Mouse (Mus musculus) heart, postnatal 0 days (tissue): ENCODE measurements around the gene Arl13a. TPM values are rescaled to one million over a fixed set of nuclear protein-coding genes. Genes with fewer than 3 reads are reported as not detected.

Experiments
- ATAC-seq: fragments of 200-750 bp; cut with Nextera tagmentation; 2 replicates; pipeline ENCODE4 v1.8.0; 2017; ENCODE audit warnings: low read depth, moderate number of reproducible peaks, moderate library complexity; ENCODE audit not compliant: insufficient read depth
- DNase-seq: peaks from one replicate; pipeline ENCODE4 v3.0.0-alpha.2; 2016; ENCODE audit warnings: low spot score
- H3K27ac ChIP-seq: fragments of 300-500 bp; sonication (generic); 2 replicates; pipeline ENCODE4 v1.5.1; 2014; ENCODE audit warnings: low read depth, mild to moderate bottlenecking
- H3K27me3 ChIP-seq: fragments of 300-500 bp; sonication (generic); 2 replicates; pipeline ENCODE4 v1.6.1; 2014; ENCODE audit warnings: low read length, mixed read lengths; ENCODE audit not compliant: control insufficient read depth, insufficient read depth
- H3K36me3 ChIP-seq: fragments of 300-500 bp; sonication (generic); replicated peaks from 2 replicates; pipeline ENCODE4 v1.6.1; 2014; ENCODE audit warnings: low read length, mixed read lengths; ENCODE audit not compliant: control insufficient read depth, insufficient read depth
- H3K4me1 ChIP-seq: fragments of 300-500 bp; sonication (generic); 2 replicates; pipeline ENCODE4 v1.6.1; 2014; ENCODE audit warnings: antibody characterized with exemption; ENCODE audit not compliant: control insufficient read depth, insufficient read depth
- H3K4me2 ChIP-seq: fragments of 300-500 bp; sonication (generic); 2 replicates; pipeline ENCODE4 v1.6.1; 2014; ENCODE audit warnings: low read depth, mild to moderate bottlenecking, low read length, moderate library complexity
- H3K4me3 ChIP-seq: fragments of 300-500 bp; sonication (generic); 2 replicates; pipeline ENCODE4 v1.5.1; 2014; ENCODE audit warnings: low read depth, low read length
- H3K9ac ChIP-seq: fragments of 300-500 bp; sonication (generic); replicated peaks from 2 replicates; pipeline ENCODE4 v1.6.1; 2014; ENCODE audit warnings: low read depth, low read length, mixed read lengths
- H3K9me3 ChIP-seq: fragments of 300-500 bp; sonication (generic); replicated peaks from 2 replicates; pipeline ENCODE4 v1.6.1; 2016; ENCODE audit warnings: low read length; ENCODE audit not compliant: control insufficient read depth
- CTCF ChIP-seq: IDR thresholded peaks from 2 replicates; pipeline ENCODE4 v1.5.1; 2016; ENCODE audit warnings: antibody characterized with exemption, control low read depth, low read depth
- EP300 ChIP-seq: IDR thresholded peaks from 2 replicates; pipeline ENCODE4 v1.6.1; 2016; ENCODE audit warnings: antibody characterized with exemption, low read depth
- WGBS: fragments of 180-500 bp; shearing (Covaris S2); extraction: QIAGEN DNeasy Blood & Tissue Kit; methylation state at CpG from one replicate; pipeline ENCODE4 v1.1.7; 2014; 5-methylcytosine and 5-hydroxymethylcytosine counted together
- polyA plus RNA-seq: library from polyadenylated mRNA; unstranded; fragments of >200 nt; fragmentation: Nextera tagmentation; extraction: Ambion mirVana; gene quantifications from 2 replicates; pipeline ENCODE4 v1.2.1, GENCODE M21; 2015
- total RNA-seq: library from RNA; depleted of rRNA; stranded (reverse); fragments of >200 nt; gene quantifications from 2 replicates; pipeline ENCODE4 v1.2.3, GENCODE M21; 2014; ENCODE audit warnings: low replicate concordance

Gene Arl13a
- total and polyA plus RNA-seq, 2 experiments from 2014 or later = not detected

DNA sequence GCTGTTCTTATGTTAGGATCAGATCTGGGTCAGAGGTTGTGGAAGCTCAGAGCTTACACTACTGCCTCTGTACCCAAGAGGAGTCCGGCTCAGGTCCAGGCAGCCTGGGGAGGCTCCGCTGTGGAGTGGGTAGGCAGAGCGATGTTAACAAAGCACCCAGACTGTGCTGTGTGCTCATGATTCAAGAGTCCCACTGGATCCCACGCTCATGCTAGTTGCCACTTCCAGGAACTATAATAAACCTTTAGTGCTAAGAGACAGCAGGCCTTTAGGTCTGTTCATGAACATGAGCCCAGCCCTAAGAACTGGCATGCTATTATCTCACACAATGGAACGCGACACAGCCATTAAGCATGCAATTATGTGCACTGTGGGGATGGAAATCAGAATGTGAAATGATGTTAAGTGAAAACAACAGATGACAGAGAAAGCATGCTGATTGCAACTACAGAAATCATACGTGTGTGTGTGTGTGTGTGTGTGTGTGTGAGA is 23.9 kb downstream of the Arl13a start:
- no peak for DNase-seq
- Histone ChIP-seq H3K36me3 (no peaks in the 10 kb centered on the region), H3K27ac (no peak overlapping the region), H3K4me3 (no peak overlapping the region), H3K27me3 (no peaks in the 10 kb centered on the region), H3K4me2 (no peak overlapping the region), H3K9ac (no peak overlapping the region), H3K4me1 (no peaks in the 10 kb centered on the region), H3K9me3 (no peaks in the 10 kb centered on the region)
- WGBS = 84% methylated on average over 7 of the region's 7 CpGs
- no peak for ATAC-seq
- TF ChIP-seq EP300 (no peak), CTCF (no peak)

GRCm38 (mm10) chrX:134218161-134218560 is 30.9 kb downstream of the Arl13a start:
- 61% methylated on average over 4 of the region's 4 CpGs for WGBS
- TF ChIP-seq CTCF = no peak
- no peak for TF ChIP-seq EP300
- no peak for ATAC-seq

DNA sequence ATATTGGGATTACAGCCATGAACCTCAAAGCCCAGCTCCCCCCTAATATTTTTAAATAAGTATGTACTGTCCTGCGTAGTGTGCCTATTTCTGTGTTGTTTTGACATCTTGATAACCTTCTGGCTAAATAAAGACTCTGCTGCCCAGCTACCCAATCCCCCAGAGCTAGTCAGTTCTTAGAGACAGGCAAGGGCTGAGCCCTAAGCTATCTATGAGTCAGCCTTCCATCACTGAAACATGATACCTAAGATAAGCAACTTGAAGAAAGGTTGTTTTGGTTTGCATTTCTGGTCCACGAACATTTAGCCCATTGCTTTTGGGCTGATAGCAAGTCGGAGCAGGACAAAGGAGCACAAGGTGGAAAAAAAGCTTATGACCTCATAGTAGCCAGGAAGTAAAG is 33.3 kb downstream of the Arl13a start:
- ATAC-seq = no peak
- no peak for TF ChIP-seq CTCF

More at GRCm38 (mm10) chrX:134218161-134218560, 30.9 kb downstream of the Arl13a start:
- no peak overlapping the region for H3K27ac ChIP-seq
- H3K4me2 ChIP-seq = no peak overlapping the region
- no peaks in the 10 kb centered on the region for H3K9me3 ChIP-seq
- no peaks in the 10 kb centered on the region for H3K27me3 ChIP-seq
- no peak for DNase-seq
- 0 out of 2 replicates have a peak, but pooled peaks cover 6% of the 10 kb centered on the region for H3K36me3 ChIP-seq
- no peak overlapping the region for H3K9ac ChIP-seq
- H3K4me3 ChIP-seq = no peak overlapping the region
- H3K4me1 ChIP-seq = no peaks in the 10 kb centered on the region

GRCm38 (mm10) chrX:134221856-134222255 is 34.6 kb downstream of the Arl13a start, which contains the start of gene Nox1:
Nox1 (minus strand) TSS chrX:134221956.
- ATAC-seq (no peak), DNase-seq (no peak)
- no peak within 1 kb of the TSS for H3K4me3 ChIP-seq
- WGBS = 63% methylated on average over 4 of the region's 4 CpGs
- no peaks in the 10 kb centered on the region for H3K27me3 ChIP-seq
- peaks cover 24% of the 10 kb centered on the region; the same call in 1 of the 2 replicates for H3K36me3 ChIP-seq
- H3K9ac ChIP-seq = no peak within 1 kb of the TSS
- H3K4me1 ChIP-seq = no peaks in the 10 kb centered on the region
- H3K27ac ChIP-seq = no peak within 1 kb of the TSS
- no peak within 1 kb of the TSS for H3K4me2 ChIP-seq
- no peaks in the 10 kb centered on the region for H3K9me3 ChIP-seq
- TF ChIP-seq CTCF (no peak), EP300 (no peak)

More for the DNA sequence above, 33.3 kb downstream of the Arl13a start:
- Histone ChIP-seq H3K27me3 (no peaks in the 10 kb centered on the region), H3K9ac (no peak overlapping the region), H3K27ac (no peak overlapping the region), H3K4me3 (no peak overlapping the region), H3K9me3 (no peaks in the 10 kb centered on the region), H3K4me1 (no peaks in the 10 kb centered on the region), H3K4me2 (no peak overlapping the region), H3K36me3 (peaks cover 24% of the 10 kb centered on the region; the same call in 1 of the 2 replicates)
- 30% methylated on average over 3 of the region's 3 CpGs for WGBS
- no peak for DNase-seq

DNA sequence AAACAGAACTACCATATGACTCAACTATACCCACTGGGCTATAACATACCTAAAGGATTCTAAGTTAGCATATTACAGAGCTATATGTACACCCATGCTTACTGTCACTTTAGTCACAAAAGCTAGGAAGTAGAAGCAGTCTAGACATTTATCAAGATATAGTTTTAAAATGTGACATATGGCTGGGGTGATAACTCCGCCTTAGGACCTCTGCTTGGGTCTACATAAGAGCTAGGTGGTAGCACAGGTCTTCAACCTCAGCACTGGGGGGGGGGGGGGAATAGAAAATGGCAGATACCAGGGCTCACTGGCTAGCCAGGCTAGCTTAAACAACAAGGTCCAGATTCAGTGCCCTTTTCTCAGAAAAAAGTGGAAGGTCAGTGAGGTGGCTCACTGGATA is 45.7 kb downstream of the Arl13a start:
- no peak overlapping the region for H3K27ac ChIP-seq
- no peak overlapping the region for H3K4me2 ChIP-seq
- TF ChIP-seq CTCF = no peak
- no peak for TF ChIP-seq EP300
- WGBS = 70% methylated on average over 1 of the region's 1 CpGs
- no peak overlapping the region for H3K9ac ChIP-seq
- no peaks in the 10 kb centered on the region for H3K27me3 ChIP-seq
- H3K4me3 ChIP-seq = no peak overlapping the region
- H3K4me1 ChIP-seq = no peaks in the 10 kb centered on the region
- 0 out of 2 replicates have a peak, but pooled peaks cover under 1% of the 10 kb centered on the region for H3K36me3 ChIP-seq
- no peaks in the 10 kb centered on the region for H3K9me3 ChIP-seq
- no peak for DNase-seq
- no peak for ATAC-seq

GRCm38 (mm10) chrX:134238266-134238665 is 51.0 kb downstream of the Arl13a start:
- H3K4me3 ChIP-seq = no peak overlapping the region
- peaks cover 35% of the 10 kb centered on the region for H3K36me3 ChIP-seq
- ATAC-seq = no peak
- no peak overlapping the region for H3K4me2 ChIP-seq
- DNase-seq = no peak
- H3K27ac ChIP-seq = no peak overlapping the region
- TF ChIP-seq CTCF = no peak
- no peak for TF ChIP-seq EP300
- H3K9me3 ChIP-seq = no peaks in the 10 kb centered on the region
- H3K4me1 ChIP-seq = no peaks in the 10 kb centered on the region
- no peaks in the 10 kb centered on the region for H3K27me3 ChIP-seq
- H3K9ac ChIP-seq = no peak overlapping the region
- WGBS = 84% methylated on average over 10 of the region's 10 CpGs
